Mouse (Mus musculus) left cerebral cortex, postnatal 25 days (tissue): ENCODE data around the gene Tcap. TPM values are rescaled to one million over a fixed set of nuclear protein-coding genes. Genes with fewer than 3 reads are reported as not detected.
A peak's percentile ranks its signal among the peaks of the same experiment; 100 is the strongest.

Experiments used
- DNase-seq, 2 experiments: peaks; one replicate each; pipeline ENCODE4 v3.0.0; 2022; ENCODE audit warnings: low spot score in 2 of 2, mixed read lengths in 1 of 2
- intact Hi-C: fragments of 180-260 bp; cut with DNase I; formaldehyde crosslinking; loops from one replicate; pipeline ENCODE4 v1.15.1; 2025
- total RNA-seq, 2 experiments: library from RNA; stranded (reverse); gene quantifications; 2 replicates each; pipeline ENCODE4 v1.2.3; 2021

Gene Tcap
- total RNA-seq, 2 experiments from 2014 or later = 9.3 to 11.6 TPM

GRCm38 (mm10) chr11:98353651-98354211 lies 29.9 kb upstream of the Tcap start:
- DNase-seq = peak in 1 of 2 experiments; percentile 70
- intact Hi-C loops = no loop called here

GRCm38 (mm10) chr11:98354445-98354844 lies 29.2 kb upstream of the Tcap start:
- peak in 1 of 2 experiments; percentile 83 for DNase-seq
- intact Hi-C loops = no loop called here

GRCm38 (mm10) chr11:98355732-98356299 lies 27.8 kb upstream of the Tcap start:
- DNase-seq = peak; percentile 60 to 80
- intact Hi-C loops = no loop called here

- intact Hi-C loops = no loop called here
- DNase-seq = no peak
These were observed 26.8 kb upstream of the Tcap start for GRCm38 (mm10) chr11:98356625-98357394.

GRCm38 (mm10) chr11:98357396-98358160 lies 26.0 kb upstream of the Tcap start:
- DNase-seq = no peak
- intact Hi-C loops = no loop called here

- intact Hi-C loops = no loop called here
- peak; percentile 85 to 90 for DNase-seq
These were observed 25.2 kb upstream of the Tcap start, which contains the start of gene Stard3 for GRCm38 (mm10) chr11:98358161-98359083. Gene Stard3 (plus strand): TSS chr11:98358368.

- intact Hi-C loops = no loop called here
- no peak for DNase-seq
These were observed 22.6 kb upstream of the Tcap start for GRCm38 (mm10) chr11:98360866-98361521.

GRCm38 (mm10) chr11:98363817-98364216 lies 19.8 kb upstream of the Tcap start:
- intact Hi-C loops = no loop called here

GRCm38 (mm10) chr11:98364410-98364809 lies 19.2 kb upstream of the Tcap start:
- intact Hi-C loops = no loop called here
- no peak for DNase-seq

More at GRCm38 (mm10) chr11:98363817-98364216, 19.8 kb upstream of the Tcap start:
- DNase-seq = no peak

GRCm38 (mm10) chr11:98366290-98366689 lies 17.3 kb upstream of the Tcap start:
- intact Hi-C loops = no loop called here
- no peak for DNase-seq

GRCm38 (mm10) chr11:98367171-98367862 lies 16.3 kb upstream of the Tcap start:
- peak in 1 of 2 experiments; percentile 82 for DNase-seq
- intact Hi-C loops = no loop called here

- DNase-seq = no peak
- intact Hi-C loops = no loop called here
These were observed 15.8 kb upstream of the Tcap start for GRCm38 (mm10) chr11:98367863-98368186.

GRCm38 (mm10) chr11:98369337-98369736 lies 14.3 kb upstream of the Tcap start:
- intact Hi-C loops = no loop called here
- peak in 1 of 2 experiments; percentile 68 for DNase-seq

GRCm38 (mm10) chr11:98370588-98370987 lies 13.0 kb upstream of the Tcap start:
- intact Hi-C loops = no loop called here
- no peak for DNase-seq

- intact Hi-C loops = loop anchor here (2.0 kb wide), 1 partner anchor 29 kb away; no protein-coding TSS in a partner anchor
- no peak for DNase-seq
These were observed 11.9 kb upstream of the Tcap start for GRCm38 (mm10) chr11:98371556-98372240.

GRCm38 (mm10) chr11:98372406-98372805 lies 11.2 kb upstream of the Tcap start:
- DNase-seq = peak in 1 of 2 experiments; percentile 62
- intact Hi-C loops = loop anchor here (2.0 kb wide), 1 partner anchor 30 kb away; no protein-coding TSS in a partner anchor

- no peak for DNase-seq
- intact Hi-C loops = loop anchor here (2.0 kb wide), 1 partner anchor 30 kb away; no protein-coding TSS in a partner anchor
These were observed 10.4 kb upstream of the Tcap start for GRCm38 (mm10) chr11:98373244-98373643.
